Mouse (Mus musculus) midbrain, embryonic 12.5 days (tissue): ENCODE data around the gene Slc12a3. TPM values are rescaled to one million over a fixed set of nuclear protein-coding genes. Genes with fewer than 3 reads are reported as not detected.

Experiments
- ATAC-seq: fragments of 200-750 bp; cut with Nextera tagmentation; 2 replicates; pipeline ENCODE4 v1.8.0; 2017; ENCODE audit warnings: low read depth, moderate TSS enrichment, moderate library complexity; ENCODE audit not compliant: low FRiP score
- H3K27ac ChIP-seq: fragments of 300-500 bp; sonication (generic); replicated peaks from 2 replicates; pipeline ENCODE4 v1.5.1; 2016; ENCODE audit warnings: mild to moderate bottlenecking
- H3K27me3 ChIP-seq: fragments of 300-500 bp; sonication (generic); 2 replicates; pipeline ENCODE4 v1.6.1; 2016; ENCODE audit warnings: mild to moderate bottlenecking
- H3K36me3 ChIP-seq: fragments of 300-500 bp; sonication (generic); 2 replicates; pipeline ENCODE4 v1.6.1; 2016
- H3K4me1 ChIP-seq: fragments of 300-500 bp; sonication (generic); 2 replicates; pipeline ENCODE4 v1.6.1; 2016
- H3K4me2 ChIP-seq: fragments of 300-500 bp; sonication (generic); replicated peaks from 2 replicates; pipeline ENCODE4 v1.6.1; 2016; ENCODE audit warnings: mild to moderate bottlenecking, moderate library complexity
- H3K4me3 ChIP-seq: fragments of 300-500 bp; sonication (generic); 2 replicates; pipeline ENCODE4 v1.5.1; 2016; ENCODE audit warnings: mild to moderate bottlenecking
- H3K9ac ChIP-seq: fragments of 300-500 bp; sonication (generic); replicated peaks from 2 replicates; pipeline ENCODE4 v1.6.1; 2016; ENCODE audit warnings: mild to moderate bottlenecking, moderate library complexity
- H3K9me3 ChIP-seq: fragments of 300-500 bp; sonication (generic); 2 replicates; pipeline ENCODE4 v1.6.1; 2016; ENCODE audit warnings: mild to moderate bottlenecking
- WGBS: fragments of 180-500 bp; shearing (Covaris S2); methylation state at CpG from one replicate; pipeline ENCODE4 v1.1.7; 2016; 5-methylcytosine and 5-hydroxymethylcytosine counted together
- polyA plus RNA-seq: library from polyadenylated mRNA; unstranded; fragments of >200 nt; fragmentation: Nextera tagmentation; extraction: Ambion mirVana; gene quantifications from 2 replicates; pipeline ENCODE4 v1.2.1, GENCODE M21; 2016

Slc12a3 gene
- polyA plus RNA-seq = not detected in 2 replicates

DNA sequence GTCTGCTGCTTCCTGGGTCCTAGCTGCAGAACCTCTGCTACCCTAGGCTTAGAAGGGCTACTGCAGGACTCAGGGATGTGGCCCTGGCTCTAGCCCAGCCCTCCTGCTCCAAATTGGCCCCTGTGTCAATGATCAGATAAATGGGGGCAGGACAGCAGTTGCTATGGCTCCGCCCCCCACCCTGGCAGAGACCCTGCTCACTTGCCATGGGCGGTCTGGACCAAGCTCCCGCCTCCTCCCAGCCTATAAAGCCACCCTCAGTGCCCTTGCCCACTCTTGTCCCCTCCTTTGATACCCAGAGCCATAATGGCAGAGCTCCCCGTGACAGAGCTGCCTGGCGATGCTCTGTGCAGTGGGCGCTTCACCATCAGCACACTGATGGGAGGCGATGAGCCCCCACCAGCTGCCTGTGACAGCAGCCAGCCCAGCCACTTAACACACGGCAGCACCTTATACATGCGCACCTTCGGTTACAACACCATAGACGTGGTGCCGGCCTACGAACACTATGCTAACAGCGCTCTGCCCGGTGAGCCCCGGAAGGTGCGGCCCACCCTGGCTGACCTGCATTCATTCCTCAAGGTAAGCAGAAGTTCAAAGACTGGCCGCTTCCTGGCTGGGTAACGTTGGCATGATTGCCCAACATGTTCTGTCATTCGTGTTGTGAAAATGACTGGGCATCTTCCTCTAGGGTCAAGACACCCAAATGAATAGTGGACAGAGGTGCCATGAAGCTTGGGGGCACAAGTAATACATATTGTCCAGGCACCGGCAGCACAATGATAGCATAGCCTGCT, at the start of gene Slc12a3:
Gene Slc12a3, plus strand, starts transcription at position 270 of the 797 bp plus-strand sequence.
- no peak for ATAC-seq
- no peak within 1 kb of the TSS for H3K9ac ChIP-seq
- 85% methylated on average over 21 of the region's 21 CpGs for WGBS
- H3K9me3 ChIP-seq = no peaks in the 10 kb centered on the region
- H3K27me3 ChIP-seq = peaks cover 7% of the 10 kb centered on the region; the same call in 1 of the 2 replicates
- H3K4me3 ChIP-seq = no peak within 1 kb of the TSS
- H3K4me1 ChIP-seq = no peaks in the 10 kb centered on the region
- no peak within 1 kb of the TSS for H3K4me2 ChIP-seq
- no peak within 1 kb of the TSS for H3K27ac ChIP-seq
- no peaks in the 10 kb centered on the region for H3K36me3 ChIP-seq

DNA sequence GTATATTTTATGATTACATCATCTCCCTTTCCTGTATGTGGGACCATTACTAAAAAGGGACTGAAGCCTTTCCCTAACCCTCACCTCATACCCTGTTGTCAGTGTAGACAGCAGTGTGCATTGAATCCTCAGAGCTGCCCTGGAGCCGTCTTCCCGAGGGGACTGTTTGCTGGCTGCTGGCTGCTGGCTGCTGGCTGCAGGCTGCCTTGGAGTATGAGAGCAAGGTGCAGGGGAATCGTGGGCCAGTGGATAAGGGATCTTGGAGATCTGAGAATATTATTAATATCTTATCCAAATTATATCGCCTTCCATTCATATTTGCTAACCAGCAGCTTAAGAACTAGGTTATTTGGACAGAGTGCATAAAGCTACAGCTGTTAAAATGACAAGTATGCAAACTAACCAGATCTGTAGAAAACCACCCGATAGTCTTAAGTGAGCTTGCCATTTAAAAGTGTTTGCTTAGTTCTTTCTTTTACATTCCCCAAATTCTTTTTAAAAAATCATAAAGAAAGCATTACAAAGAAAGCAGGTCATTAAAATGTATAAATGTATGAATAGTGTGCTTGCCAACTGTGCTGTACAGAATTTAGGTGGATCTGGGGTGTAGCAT, 48.9 kb upstream of the Slc12a3 start:
- no peak overlapping the region for H3K27ac ChIP-seq
- no peaks in the 10 kb centered on the region for H3K36me3 ChIP-seq
- no peaks in the 10 kb centered on the region for H3K27me3 ChIP-seq
- H3K4me1 ChIP-seq = no peaks in the 10 kb centered on the region
- H3K4me3 ChIP-seq = no peak overlapping the region
- H3K9ac ChIP-seq = no peak overlapping the region
- ATAC-seq = no peak
- H3K4me2 ChIP-seq = no peak overlapping the region
- H3K9me3 ChIP-seq = no peaks in the 10 kb centered on the region
- 85% methylated on average over 5 of the region's 5 CpGs for WGBS

DNA sequence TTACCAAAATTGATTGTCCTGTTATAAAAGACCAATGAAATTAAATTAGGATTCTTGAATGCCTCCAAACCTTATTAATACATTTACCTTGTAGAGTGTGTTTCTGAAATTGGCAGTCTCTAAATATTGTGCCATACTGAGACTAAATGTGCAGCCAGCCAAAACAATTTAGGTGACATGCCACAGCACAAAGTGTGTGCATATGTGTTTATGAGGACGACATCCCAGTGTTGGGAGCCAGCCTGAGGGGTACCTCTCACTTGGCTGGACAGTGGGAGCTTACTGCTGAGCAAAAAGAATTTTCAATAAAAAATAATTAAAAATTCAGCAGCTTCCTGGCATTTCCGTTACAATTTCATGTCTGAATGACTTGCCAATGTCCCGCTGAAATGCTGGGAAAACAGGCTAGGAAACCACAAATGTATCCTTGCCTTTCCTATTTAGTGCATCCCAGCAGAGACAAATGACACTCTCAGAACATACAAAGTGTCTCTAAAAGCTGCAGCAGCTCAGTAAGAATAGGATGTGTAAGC, 46.5 kb upstream of the Slc12a3 start:
- H3K4me3 ChIP-seq = no peak overlapping the region
- ATAC-seq = no peak
- H3K9me3 ChIP-seq = no peaks in the 10 kb centered on the region
- no peaks in the 10 kb centered on the region for H3K36me3 ChIP-seq
- no peaks in the 10 kb centered on the region for H3K4me1 ChIP-seq
- no peaks in the 10 kb centered on the region for H3K27me3 ChIP-seq
- no peak overlapping the region for H3K4me2 ChIP-seq
- 84% methylated on average over 3 of the region's 3 CpGs for WGBS
- no peak overlapping the region for H3K27ac ChIP-seq
- no peak overlapping the region for H3K9ac ChIP-seq

DNA sequence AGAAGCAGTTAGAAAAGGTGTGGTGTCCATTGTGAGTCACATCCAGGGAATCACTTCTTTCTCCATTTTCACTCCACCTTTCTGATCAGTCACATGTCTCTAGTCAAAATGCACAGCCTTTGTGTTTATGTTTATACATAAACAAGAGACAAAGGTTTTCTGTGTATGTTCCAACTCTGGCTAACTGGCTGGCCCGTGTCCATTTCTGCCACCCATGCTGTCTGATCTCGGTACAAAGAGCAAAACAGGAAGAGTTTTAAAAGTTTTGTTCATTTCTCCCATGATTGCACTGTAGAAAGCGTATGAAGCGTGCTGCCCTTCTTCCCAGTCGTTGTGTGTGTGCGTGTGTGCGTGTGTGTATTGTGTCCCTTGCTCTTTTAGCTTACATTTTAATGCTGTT, 44.8 kb upstream of the Slc12a3 start:
- no peak overlapping the region for H3K4me2 ChIP-seq
- no peak overlapping the region for H3K9ac ChIP-seq
- no peaks in the 10 kb centered on the region for H3K9me3 ChIP-seq
- WGBS = 92% methylated on average over 7 of the region's 7 CpGs
- no peak overlapping the region for H3K4me3 ChIP-seq
- no peaks in the 10 kb centered on the region for H3K4me1 ChIP-seq
- ATAC-seq = no peak
- H3K27me3 ChIP-seq = no peaks in the 10 kb centered on the region
- H3K36me3 ChIP-seq = no peaks in the 10 kb centered on the region
- H3K27ac ChIP-seq = no peak overlapping the region

DNA sequence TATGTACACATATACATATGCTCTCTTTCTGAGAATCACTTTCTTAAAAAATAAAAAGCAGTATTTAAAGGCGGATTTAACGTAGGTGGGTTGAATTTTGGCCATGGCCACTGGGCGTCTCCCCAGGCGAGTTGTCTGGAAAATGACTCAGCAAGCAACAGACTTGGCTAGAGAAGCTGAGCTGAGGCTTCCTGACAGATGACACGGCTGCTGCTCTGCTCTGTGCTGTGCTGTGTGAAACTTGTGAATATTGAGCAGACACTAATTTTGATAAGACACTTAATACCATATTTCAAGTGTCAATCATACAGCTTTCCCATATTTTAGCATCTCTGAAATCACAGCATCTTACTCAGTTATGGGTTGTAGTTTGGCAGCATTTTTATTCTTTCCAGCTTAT, 38.4 kb upstream of the Slc12a3 start:
- 94% methylated on average over 5 of the region's 5 CpGs for WGBS
- no peaks in the 10 kb centered on the region for H3K9me3 ChIP-seq
- 0 out of 2 replicates have a peak, but pooled peaks cover 2% of the 10 kb centered on the region for H3K4me1 ChIP-seq
- H3K27ac ChIP-seq = no peak overlapping the region
- H3K27me3 ChIP-seq = no peaks in the 10 kb centered on the region
- no peak for ATAC-seq
- H3K9ac ChIP-seq = no peak overlapping the region
- H3K36me3 ChIP-seq = peaks cover 19% of the 10 kb centered on the region
- no peak overlapping the region for H3K4me2 ChIP-seq
- no peak overlapping the region for H3K4me3 ChIP-seq

DNA sequence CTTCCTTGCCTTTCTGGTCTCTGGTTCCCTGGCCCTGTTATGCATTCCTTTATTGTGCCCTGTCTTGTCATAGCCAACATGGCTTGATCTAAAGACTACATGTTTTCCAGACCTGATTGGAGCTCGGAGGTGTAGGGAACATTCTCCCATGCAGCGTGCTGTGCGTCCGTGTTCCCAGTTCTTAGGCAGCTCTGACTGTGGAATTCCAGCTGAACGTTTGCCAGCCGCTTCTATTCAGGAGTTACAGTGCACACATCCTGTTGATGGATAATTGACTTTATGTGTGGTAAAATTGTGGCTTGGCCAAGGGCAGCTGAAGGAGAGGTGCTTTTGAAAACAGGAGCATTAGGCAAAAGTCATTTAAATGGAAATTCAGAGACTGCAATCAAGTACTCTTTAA, 36.9 kb upstream of the Slc12a3 start:
- WGBS = 88% methylated on average over 6 of the region's 6 CpGs

DNA sequence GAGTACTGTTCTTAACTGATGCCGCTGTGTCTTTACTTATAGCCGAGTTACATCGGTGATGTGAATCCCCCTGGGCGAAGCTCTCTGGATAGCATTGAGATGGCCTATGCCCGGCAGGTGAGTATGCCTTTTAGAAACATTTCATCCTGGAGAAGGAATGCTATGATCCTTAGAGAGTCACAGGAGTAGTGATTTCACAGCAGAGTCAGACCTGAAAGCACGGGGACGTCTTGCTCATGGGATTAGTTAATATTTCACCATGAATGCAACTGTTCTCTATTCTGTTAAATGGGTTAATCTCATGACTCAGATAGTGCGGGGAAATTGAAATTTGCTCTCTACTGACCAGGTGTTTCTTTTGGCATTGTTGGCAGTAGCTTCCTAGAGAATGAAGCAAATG, 36.4 kb upstream of the Slc12a3 start:
- Histone ChIP-seq H3K27me3 (no peaks in the 10 kb centered on the region), H3K9ac (no peak overlapping the region), H3K36me3 (peaks cover 19% of the 10 kb centered on the region), H3K4me1 (0 out of 2 replicates have a peak, but pooled peaks cover 2% of the 10 kb centered on the region), H3K9me3 (no peaks in the 10 kb centered on the region), H3K4me2 (no peak overlapping the region), H3K4me3 (no peak overlapping the region), H3K27ac (no peak overlapping the region)
- ATAC-seq = no peak
- WGBS = 94% methylated on average over 8 of the region's 8 CpGs

More for the DNA sequence above, 36.9 kb upstream of the Slc12a3 start:
- ATAC-seq = no peak
- H3K4me3 ChIP-seq = no peak overlapping the region
- H3K4me1 ChIP-seq = 0 out of 2 replicates have a peak, but pooled peaks cover 2% of the 10 kb centered on the region
- H3K36me3 ChIP-seq = peaks cover 19% of the 10 kb centered on the region
- H3K9ac ChIP-seq = no peak overlapping the region
- H3K9me3 ChIP-seq = no peaks in the 10 kb centered on the region
- H3K27ac ChIP-seq = no peak overlapping the region
- no peak overlapping the region for H3K4me2 ChIP-seq
- H3K27me3 ChIP-seq = no peaks in the 10 kb centered on the region

DNA sequence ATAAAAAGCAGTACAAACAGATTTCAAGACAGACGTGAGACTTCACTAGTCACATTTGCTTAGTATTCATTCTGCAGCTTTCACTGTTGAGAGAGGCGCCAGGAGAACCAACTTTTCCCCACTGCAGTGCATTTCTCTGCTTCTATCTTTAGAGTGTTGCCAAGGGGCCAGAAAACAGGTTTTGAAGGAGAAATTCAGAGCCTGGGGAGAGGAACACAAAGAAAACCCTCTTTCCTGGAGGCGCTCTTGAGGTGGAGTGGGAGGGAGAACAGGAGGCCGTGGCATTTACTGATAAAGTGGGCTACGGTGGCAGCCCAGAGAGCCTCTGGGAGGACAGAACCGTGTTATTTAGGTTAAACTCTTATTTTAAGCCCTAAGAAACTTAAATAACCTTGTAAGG, 33.3 kb upstream of the Slc12a3 start:
- WGBS = 81% methylated on average over 6 of the region's 6 CpGs
- ATAC-seq = no peak
- Histone ChIP-seq H3K9me3 (no peaks in the 10 kb centered on the region), H3K36me3 (peaks cover 19% of the 10 kb centered on the region), H3K9ac (no peak overlapping the region), H3K27me3 (no peaks in the 10 kb centered on the region), H3K4me2 (no peak overlapping the region), H3K27ac (no peak overlapping the region), H3K4me3 (no peak overlapping the region), H3K4me1 (0 out of 2 replicates have a peak, but pooled peaks cover 2% of the 10 kb centered on the region)

DNA sequence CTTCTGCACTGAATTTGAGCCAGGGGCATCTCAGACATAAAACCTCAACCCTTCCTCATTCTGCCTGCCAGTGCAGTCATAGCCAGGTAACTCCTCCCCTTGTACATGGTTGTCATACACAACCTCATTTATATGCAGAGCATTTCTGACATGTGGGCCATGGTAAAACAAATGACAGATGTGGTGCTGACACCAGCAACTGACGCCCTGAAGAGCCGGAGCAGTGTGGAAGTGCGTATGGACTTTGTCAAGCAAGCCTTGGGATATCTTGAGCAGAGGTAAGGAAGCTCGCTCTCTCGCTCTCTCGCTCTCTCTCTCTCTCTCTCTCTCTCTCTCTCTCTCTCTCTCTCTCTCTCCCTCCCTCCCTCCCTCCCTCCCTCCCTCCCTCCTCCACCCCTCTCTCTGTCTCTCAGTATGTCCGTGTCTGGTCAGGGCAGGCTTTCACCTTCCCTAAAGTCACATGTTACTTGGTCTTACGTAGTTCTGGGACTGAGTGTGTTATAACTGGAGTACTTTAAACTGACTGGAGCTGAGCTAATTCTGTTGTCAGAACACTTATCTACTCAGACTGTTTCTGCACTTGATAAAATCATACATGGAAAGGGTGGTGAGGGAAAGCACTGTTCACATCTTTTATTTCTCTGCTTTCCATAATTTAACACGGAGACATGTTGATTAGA, 32.5 kb upstream of the Slc12a3 start:
- WGBS = 90% methylated on average over 9 of the region's 9 CpGs
- no peak overlapping the region for H3K27ac ChIP-seq

DNA sequence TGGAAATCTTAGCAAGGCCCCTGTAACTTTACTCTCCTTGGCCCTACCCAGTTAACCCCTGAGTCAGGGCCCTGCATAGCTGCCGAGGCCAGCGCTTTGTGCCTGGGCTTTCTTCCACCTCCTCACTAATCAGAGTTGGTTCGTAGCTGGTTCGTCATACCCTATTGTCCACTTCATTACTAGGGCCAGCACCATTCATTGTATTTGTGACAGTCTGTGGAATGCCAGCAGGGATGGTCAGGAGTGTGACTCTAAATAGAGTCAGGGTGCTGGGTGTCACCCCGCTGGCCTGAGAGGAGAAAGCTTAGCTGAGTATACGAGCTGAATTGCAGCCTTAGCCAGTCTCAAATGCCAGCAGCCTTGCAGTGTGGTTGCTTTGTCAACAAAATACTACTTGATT, 31.9 kb upstream of the Slc12a3 start:
- ATAC-seq = no peak
- 0 out of 2 replicates have a peak, but pooled peaks cover under 1% of the 10 kb centered on the region for H3K4me1 ChIP-seq
- no peaks in the 10 kb centered on the region for H3K27me3 ChIP-seq
- no peaks in the 10 kb centered on the region for H3K9me3 ChIP-seq
- 74% methylated on average over 6 of the region's 6 CpGs for WGBS
- no peak overlapping the region for H3K9ac ChIP-seq
- no peak overlapping the region for H3K4me3 ChIP-seq
- H3K4me2 ChIP-seq = no peak overlapping the region
- no peak overlapping the region for H3K27ac ChIP-seq
- peaks cover 31% of the 10 kb centered on the region for H3K36me3 ChIP-seq

More for the DNA sequence above, 32.5 kb upstream of the Slc12a3 start:
- ATAC-seq = no peak
- H3K4me2 ChIP-seq = no peak overlapping the region
- no peak overlapping the region for H3K4me3 ChIP-seq
- H3K9ac ChIP-seq = no peak overlapping the region
- H3K9me3 ChIP-seq = no peaks in the 10 kb centered on the region
- H3K36me3 ChIP-seq = peaks cover 25% of the 10 kb centered on the region
- 0 out of 2 replicates have a peak, but pooled peaks cover 2% of the 10 kb centered on the region for H3K4me1 ChIP-seq
- H3K27me3 ChIP-seq = no peaks in the 10 kb centered on the region

DNA sequence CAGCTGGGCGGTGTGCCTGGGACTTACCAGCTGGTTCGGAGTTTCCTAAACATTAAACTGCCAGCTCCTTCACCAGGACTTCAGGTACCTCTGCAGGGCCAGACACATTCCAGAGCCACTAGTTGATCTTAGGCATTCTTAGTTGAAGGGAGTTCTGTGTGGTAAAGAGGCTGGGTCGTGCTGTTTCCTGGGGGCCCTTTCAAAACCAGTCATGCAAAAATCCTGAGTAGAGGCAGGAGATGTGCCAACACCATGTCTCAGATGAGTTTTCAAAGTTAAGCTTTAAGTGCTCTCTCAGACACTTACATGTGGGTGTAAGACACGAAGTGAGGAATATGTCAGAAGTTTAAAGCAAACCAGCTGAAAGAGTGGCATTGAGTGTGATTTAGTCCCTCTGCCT, 28.2 kb upstream of the Slc12a3 start:
- no peaks in the 10 kb centered on the region for H3K4me1 ChIP-seq
- H3K4me2 ChIP-seq = no peak overlapping the region
- H3K4me3 ChIP-seq = no peak overlapping the region
- H3K9me3 ChIP-seq = no peaks in the 10 kb centered on the region
- WGBS = 77% methylated on average over 4 of the region's 4 CpGs
- H3K36me3 ChIP-seq = peaks cover 49% of the 10 kb centered on the region
- H3K27me3 ChIP-seq = no peaks in the 10 kb centered on the region
- H3K9ac ChIP-seq = no peak overlapping the region
- no peak for ATAC-seq
- no peak overlapping the region for H3K27ac ChIP-seq

DNA sequence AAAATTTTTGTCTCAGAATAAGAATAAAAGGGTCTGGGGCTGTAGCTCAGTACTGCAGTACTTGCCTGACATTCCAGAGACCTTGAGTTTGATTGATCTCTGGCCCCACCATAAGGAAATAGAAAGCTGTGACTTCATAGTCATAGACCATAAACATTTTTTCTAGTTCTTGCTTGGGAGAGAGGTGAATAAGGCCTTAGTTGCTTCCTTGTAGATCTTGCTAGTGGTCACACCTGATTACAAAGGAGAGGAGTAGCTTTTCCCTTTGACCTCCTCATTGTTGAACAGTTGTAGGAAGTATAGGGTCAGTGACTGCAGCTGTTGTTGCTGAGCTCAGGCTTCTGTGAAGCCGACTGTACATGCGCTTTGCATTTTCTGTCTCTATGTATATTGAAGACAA, 24.6 kb upstream of the Slc12a3 start:
- H3K9me3 ChIP-seq = no peaks in the 10 kb centered on the region
- H3K27ac ChIP-seq = no peak overlapping the region
- no peak overlapping the region for H3K4me3 ChIP-seq
- H3K36me3 ChIP-seq = peaks cover 80% of the 10 kb centered on the region
- ATAC-seq = no peak
- H3K9ac ChIP-seq = no peak overlapping the region
- H3K4me1 ChIP-seq = no peaks in the 10 kb centered on the region
- WGBS = 94% methylated on average over 2 of the region's 2 CpGs
- H3K27me3 ChIP-seq = no peaks in the 10 kb centered on the region
- no peak overlapping the region for H3K4me2 ChIP-seq
